Comparison of ENCODE assay signal across 29 mouse cellular contexts in genomic region chr13:9159282-9159681, GRCm38 (mm10).
DNase-seq lines count a peak whose midpoint lies in the region; ATAC-seq and TF ChIP-seq lines count a peak whose summit lies in the region.
"Had no signal": no experiment of that assay in that cellular context is flagged by ENCODE, and none has a peak within 500 bp of the region (broad histone marks: within the 10 kb centered on the region; RNA-seq: fewer than 3 reads in every experiment).

No protein-coding gene starts in this region.

- no peak overlapping the region for H3K27ac ChIP-seq in lung, postnatal 0 days (ENCODE audit: low read length)
- H3K27ac ChIP-seq in bone marrow macrophage, adult 2 months (ENCODE audit: insufficient read depth, low read depth, low read length), result peak overlapping the region; percentile 41
- H3K27ac ChIP-seq: embryonic facial prominence, embryonic 10.5 days; embryonic facial prominence, embryonic 15.5 days; heart, adult 2 months; heart, embryonic 13.5 days; hindbrain, embryonic 12.5 days; limb, embryonic 12.5 days; liver, embryonic 13.5 days; lung, embryonic 15.5 days had no signal

- TF ChIP-seq EP300 in lung, postnatal 0 days (IDR thresholded peaks at IDR 0.05), result no peak

- no peaks in the 10 kb centered on the region for H3K27me3 ChIP-seq in lung, postnatal 0 days (replicated peaks; ENCODE audit: insufficient read depth, low read length)
- H3K27me3 ChIP-seq: embryonic facial prominence, embryonic 15.5 days; heart, embryonic 13.5 days; hindbrain, embryonic 12.5 days; limb, embryonic 12.5 days; liver, embryonic 13.5 days; lung, embryonic 15.5 days; Patski had no signal

- intact Hi-C loops in left cerebral cortex, postnatal 10 days (cut with DNase I), result no loop called here

- no peak overlapping the region for H3K4me3 ChIP-seq in lung, postnatal 0 days (ENCODE audit: low read depth, low read length)
- H3K4me3 ChIP-seq in bone marrow macrophage, adult 2 months (ENCODE audit: insufficient read depth, low read length), result no peak overlapping the region
- H3K4me3 ChIP-seq: embryonic facial prominence, embryonic 10.5 days; embryonic facial prominence, embryonic 15.5 days; heart, adult 2 months; heart, embryonic 13.5 days; hindbrain, embryonic 12.5 days; limb, embryonic 12.5 days; liver, embryonic 13.5 days; lung, embryonic 15.5 days had no signal

- no peak for TF ChIP-seq CTCF in lung, postnatal 0 days (IDR thresholded peaks at IDR 0.05)
- no peak for TF ChIP-seq CTCF in bone marrow macrophage, adult 2 months (IDR thresholded peaks at IDR 0.05; ENCODE audit: low read depth, low read length)

- TF ChIP-seq POLR2A in bone marrow macrophage, adult 2 months (IDR thresholded peaks at IDR 0.05; ENCODE audit: borderline replicate concordance, low read depth, low read length), result no peak

- no peak overlapping the region for H3K9ac ChIP-seq in lung, postnatal 0 days (replicated peaks; ENCODE audit: low read depth)
- H3K9ac ChIP-seq: embryonic facial prominence, embryonic 15.5 days; heart, embryonic 13.5 days; hindbrain, embryonic 12.5 days; limb, embryonic 12.5 days; liver, embryonic 13.5 days; lung, embryonic 15.5 days had no signal

- no peaks in the 10 kb centered on the region for H3K9me3 ChIP-seq in lung, postnatal 0 days (ENCODE audit: low read length)
- H3K9me3 ChIP-seq: embryonic facial prominence, embryonic 10.5 days; embryonic facial prominence, embryonic 15.5 days; heart, embryonic 13.5 days; hindbrain, embryonic 12.5 days; limb, embryonic 12.5 days; liver, embryonic 13.5 days; lung, embryonic 15.5 days had no signal

- WGBS in lung, postnatal 0 days, result 73% methylated on average over 10 of the region's 10 CpGs

- no peaks in the 10 kb centered on the region for H3K4me1 ChIP-seq in lung, postnatal 0 days (ENCODE audit: insufficient read depth, low read depth, low read length)
- H3K4me1 ChIP-seq in bone marrow macrophage, adult 2 months (ENCODE audit: control insufficient read depth, insufficient read depth, low read length), result peaks cover 27% of the 10 kb centered on the region
- H3K4me1 ChIP-seq: embryonic facial prominence, embryonic 10.5 days; embryonic facial prominence, embryonic 15.5 days; heart, embryonic 13.5 days; hindbrain, embryonic 12.5 days; limb, embryonic 12.5 days; liver, embryonic 13.5 days; lung, embryonic 15.5 days had no signal

- peak; percentile 66 for DNase-seq in lung, postnatal 0 days (ENCODE audit: low spot score)
- DNase-seq in lung, postnatal 4 days, result no peak
- no peak for DNase-seq in heart, adult 18-20 months
- DNase-seq in left cerebral cortex, postnatal 10 days (ENCODE audit: extremely low spot score in 1 of 2, low spot score in 2 of 2), result no peak
- no peak for DNase-seq in heart, adult 9 months (ENCODE audit: low spot score in 2 of 2)
- DNase-seq: adrenal gland, postnatal 14 days; B cell, adult 2 months; cerebellum, adult 18-20 months; cerebellum, postnatal 10 days; gastrocnemius, postnatal 14 days; heart, adult 2 months; heart, postnatal 10 days; kidney, adult 9 months; kidney, postnatal 10 days; liver, embryonic 13.5 days; lung, postnatal 36 days; midbrain, embryonic 14.5 days had no signal

- peak; percentile 44 for ATAC-seq in lung, postnatal 0 days
- peak; percentile 97 for ATAC-seq in granulocyte monocyte progenitor cell, adult 5-6 weeks (replicated peaks; ENCODE audit: poor library complexity, severe bottlenecking)
- ATAC-seq in neutrophil, adult 5-6 weeks (ENCODE audit: extremely low read depth, insufficient number of reproducible peaks, low FRiP score, poor library complexity, severe bottlenecking), result peak; percentile 84
- ATAC-seq: forebrain, embryonic 14.5 days; intestine, embryonic 16.5 days; Patski had no signal

- H3K4me2 ChIP-seq in lung, postnatal 0 days (replicated peaks; ENCODE audit: low read depth, low read length), result no peak overlapping the region
- H3K4me2 ChIP-seq: embryonic facial prominence, embryonic 15.5 days; heart, embryonic 13.5 days; hindbrain, embryonic 12.5 days; limb, embryonic 12.5 days; liver, embryonic 13.5 days; lung, embryonic 15.5 days had no signal

- peaks cover 56% of the 10 kb centered on the region for H3K36me3 ChIP-seq in lung, postnatal 0 days (ENCODE audit: insufficient read depth, low read length)

Comparison
In these comparisons a context has a peak if more than half of its experiments do, and no peak if none do; other contexts are left out.
1. ATAC-seq: peak in every context shown above with its lines; median percentile 97 in granulocyte monocyte progenitor cell, adult 5-6 weeks; 84 in neutrophil, adult 5-6 weeks; 44 in lung, postnatal 0 days.